Mouse (Mus musculus): Measurements from ENCODE around the gene 2900026A02Rik.

- no peak for TF ChIP-seq CTCF (IDR thresholded peaks at IDR 0.05; ENCODE audit: extremely low read depth, insufficient read length, insufficient replicate concordance, low read depth, low read length)
- TF ChIP-seq POLR2A (IDR thresholded peaks at IDR 0.05; ENCODE audit: low read depth, low read length), result no peak; the same call in 1 of the 2 replicates
Observed at GRCm38 (mm10) chr5:113118695-113119094, 102.3 kb downstream of the 2900026A02Rik start.

Measured in small intestine, adult 2 months (tissue).